Mouse (Mus musculus) kidney, adult 2 months (tissue): Measurements from ENCODE around the gene Otop2.

Experiments
- CTCF ChIP-seq: fragments of 200-500 bp; conservative IDR thresholded peaks from 2 replicates; pipeline ENCODE4 v1.5.1; 2011; ENCODE audit warnings: low read depth, mild to moderate bottlenecking, control low read depth, low read length, moderate library complexity, mixed read lengths; ENCODE audit not compliant: insufficient read depth, insufficient read length
- POLR2A ChIP-seq: fragments of 200-500 bp; IDR thresholded peaks from one replicate; pipeline ENCODE4 v1.6.1; 2011; ENCODE audit warnings: low read depth, low read length, control low read depth

- TF ChIP-seq CTCF (no peak), POLR2A (no peak)
These were observed 27.2 kb upstream of the Otop2 start for GRCm38 (mm10) chr11:115279726-115280125.
